Mouse (Mus musculus) neutrophil, adult 83 days (primary cell): ENCODE results near the gene Rhox2a. TPM values are rescaled to one million over a fixed set of nuclear protein-coding genes. Genes with fewer than 3 reads are reported as not detected.

Source experiments
- total RNA-seq, 2 experiments: library from RNA; stranded (reverse); gene quantifications; one replicate each; pipeline ENCODE4 v1.2.4; 2023

Gene Rhox2a
- not detected for total RNA-seq

GRCm38 (mm10) chrX:37244676-37245075 is at the start of gene Rhox2a:
Gene Rhox2a, plus strand, starts transcription at chrX:37244976.

GRCm38 (mm10) chrX:37210941-37211340 is 33.8 kb upstream of the Rhox2a start, which contains the start of gene Gm9:
Gene Gm9, minus strand, starts transcription at chrX:37211041.

GRCm38 (mm10) chrX:37222158-37222557 is 22.6 kb upstream of the Rhox2a start, which contains the start of gene Rhox1:
Gene Rhox1, minus strand, starts transcription at chrX:37222258.

GRCm38 (mm10) chrX:37249619-37250018 is 4.8 kb downstream of the Rhox2a start, which contains the start of gene Rhox3a:
Gene Rhox3a, plus strand, starts transcription at chrX:37249919.

DNA sequence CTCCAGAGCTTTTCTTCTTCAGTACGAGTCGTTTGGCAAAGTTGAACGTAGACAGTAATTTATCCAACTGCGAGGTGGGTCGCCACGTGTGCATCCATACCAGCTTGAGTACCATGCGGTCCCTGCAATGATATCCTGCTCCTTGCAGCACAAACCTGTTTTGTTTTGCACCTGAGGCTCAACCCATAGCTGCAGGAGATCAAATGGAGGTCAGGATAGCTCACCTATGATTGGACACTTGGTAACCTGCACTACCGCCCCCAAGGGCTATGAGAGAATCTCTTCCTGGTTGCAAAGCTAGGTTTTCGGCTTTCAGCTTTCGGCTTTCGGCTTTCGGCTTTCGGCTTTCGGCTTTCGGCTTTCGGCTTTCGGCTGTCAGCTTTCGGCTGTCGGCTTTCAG is 20.3 kb downstream of the Rhox2a start, which contains the start of gene Rhox4a:
Rhox4a (plus strand) TSS at position 301 of the 400 bp plus-strand sequence.

Other genes with a start within 250 kb of the Rhox2a start
- not detected for gene Sowahd, start 196.1 kb upstream of the Rhox2a start, total RNA-seq
- 100 to 1,000 TPM; 412 to 421 TPM for gene Rpl39, start 159.6 kb upstream of the Rhox2a start, total RNA-seq
- 10 to 100 TPM; 14.7 to 18.5 TPM for gene Upf3b, start 134.7 kb upstream of the Rhox2a start, total RNA-seq
- 10 to 100 TPM in 1 of 2 experiments, 1 to 10 TPM in 1; 9.5 to 14.4 TPM for gene Nkap, start 118.2 kb upstream of the Rhox2a start, total RNA-seq
- not detected for gene Akap14, start 76.1 kb upstream of the Rhox2a start, total RNA-seq
- 100 to 1,000 TPM; 116 to 119 TPM for gene Ndufa1, start 53.8 kb upstream of the Rhox2a start, total RNA-seq
- 1 to 10 TPM; 5.4 to 6.5 TPM for gene Rnf113a1, start 53.7 kb upstream of the Rhox2a start, total RNA-seq
- gene Gm9, start 33.9 kb upstream of the Rhox2a start, total RNA-seq, result not detected
- not detected for gene Rhox1, start 22.7 kb upstream of the Rhox2a start, total RNA-seq
- not detected for gene Rhox3a, start 4.9 kb downstream of the Rhox2a start, total RNA-seq
- not detected for gene Rhox4a, start 20.4 kb downstream of the Rhox2a start, total RNA-seq
- not detected for gene Rhox3a2, start 135.1 kb downstream of the Rhox2a start, total RNA-seq
- gene Rhox4a2, start 145.9 kb downstream of the Rhox2a start, total RNA-seq, result not detected
- gene Rhox2b, start 167.1 kb downstream of the Rhox2a start, total RNA-seq, result not detected
- gene Rhox4b, start 187.5 kb downstream of the Rhox2a start, total RNA-seq, result not detected
- gene Rhox2c, start 208.7 kb downstream of the Rhox2a start, total RNA-seq, result not detected
- gene Rhox3c, start 213.6 kb downstream of the Rhox2a start, total RNA-seq, result not detected
- gene Rhox4c, start 235.4 kb downstream of the Rhox2a start, total RNA-seq, result not detected
- not detected for gene Rhox2d, start 248.5 kb downstream of the Rhox2a start, total RNA-seq